Mouse (Mus musculus) E14TG2a.4 (cell line): ENCODE results near the gene Tceanc2.

ENCODE experiments used
- H3K27me3 ChIP-seq: 2 replicates; pipeline ENCODE4 v1.6.1; 2014; ENCODE audit warnings: low read length, control low read depth; ENCODE audit not compliant: insufficient read depth
- H3K36me3 ChIP-seq: 2 replicates; pipeline ENCODE4 v1.6.1; 2014; ENCODE audit warnings: low read length, control low read depth; ENCODE audit not compliant: insufficient read depth
- H3K4me1 ChIP-seq: replicated peaks from 2 replicates; pipeline ENCODE4 v1.6.1; 2014; ENCODE audit warnings: low read depth, low read length, control low read depth
- H3K4me3 ChIP-seq: replicated peaks from 2 replicates; pipeline ENCODE4 v1.5.1; 2014; ENCODE audit warnings: mild to moderate bottlenecking, low read length
- H3K9me3 ChIP-seq: 2 replicates; pipeline ENCODE4 v1.6.1; 2014; ENCODE audit warnings: low read length, control low read depth
- CTCF ChIP-seq: conservative IDR thresholded peaks from 2 replicates; pipeline ENCODE4 v1.5.1; 2014; ENCODE audit warnings: low read length
- NANOG ChIP-seq: IDR thresholded peaks from 2 replicates; pipeline ENCODE4 v1.6.1; 2014; ENCODE audit warnings: borderline replicate concordance, low read length, mixed read lengths
- POU5F1 ChIP-seq: IDR thresholded peaks from 2 replicates; pipeline ENCODE4 v1.6.1; 2014; ENCODE audit warnings: low read length, borderline replicate concordance

Gene Tceanc2

GRCm38 (mm10) chr4:107138948-107139835 lies 39.7 kb downstream of the Tceanc2 start:
- TF ChIP-seq NANOG (no peak), CTCF (no peak), POU5F1 (no peak)
- no peak overlapping the region; the same call in 1 of the 2 replicates for H3K4me3 ChIP-seq
- H3K27me3 ChIP-seq: peaks cover 25% of the 10 kb centered on the region
- H3K36me3 ChIP-seq: no peaks in the 10 kb centered on the region
- H3K9me3 ChIP-seq: no peaks in the 10 kb centered on the region
- peaks cover 18% of the 10 kb centered on the region for H3K4me1 ChIP-seq

- Histone ChIP-seq H3K9me3 (no peaks in the 10 kb centered on the region), H3K27me3 (peaks cover 25% of the 10 kb centered on the region), H3K4me3 (no peak overlapping the region), H3K36me3 (no peaks in the 10 kb centered on the region), H3K4me1 (peaks cover 18% of the 10 kb centered on the region)
- TF ChIP-seq CTCF: no peak
These were observed 42.4 kb downstream of the Tceanc2 start for GRCm38 (mm10) chr4:107136531-107136930.

GRCm38 (mm10) chr4:107135663-107136062 lies 43.3 kb downstream of the Tceanc2 start:
- peaks cover 23% of the 10 kb centered on the region for H3K4me1 ChIP-seq
- H3K36me3 ChIP-seq: no peaks in the 10 kb centered on the region
- peaks cover 23% of the 10 kb centered on the region for H3K27me3 ChIP-seq
- no peak overlapping the region for H3K4me3 ChIP-seq
- H3K9me3 ChIP-seq: no peaks in the 10 kb centered on the region
- no peak for TF ChIP-seq CTCF
- no peak for TF ChIP-seq NANOG
- no peak for TF ChIP-seq POU5F1

DNA sequence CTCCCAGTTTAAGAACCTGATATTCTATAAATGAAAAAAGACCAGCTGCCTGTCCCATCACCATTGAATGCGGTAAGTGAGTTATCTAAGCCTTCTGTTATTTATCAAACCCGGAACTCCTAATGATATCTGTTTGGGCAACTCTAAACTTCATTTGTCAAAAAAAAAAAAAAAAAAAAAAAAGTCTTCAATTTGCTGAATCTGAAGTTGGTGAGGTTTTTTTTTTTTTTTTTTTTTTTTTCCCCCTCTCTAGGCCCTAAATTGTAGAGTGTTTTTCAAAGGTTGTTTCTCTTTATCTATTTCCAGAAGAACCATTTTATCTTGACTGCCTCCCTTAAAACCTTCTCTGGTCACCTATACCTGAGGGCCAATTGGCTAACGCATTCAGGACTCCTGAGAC lies 44.0 kb downstream of the Tceanc2 start:
- no peaks in the 10 kb centered on the region for H3K9me3 ChIP-seq
- H3K27me3 ChIP-seq: peaks cover 17% of the 10 kb centered on the region; the same call in 1 of the 2 replicates
- TF ChIP-seq NANOG (no peak), POU5F1 (no peak), CTCF (no peak)
- H3K4me1 ChIP-seq: peaks cover 26% of the 10 kb centered on the region
- H3K36me3 ChIP-seq: no peaks in the 10 kb centered on the region
- H3K4me3 ChIP-seq: no peak overlapping the region

- H3K27me3 ChIP-seq: peaks cover 13% of the 10 kb centered on the region
- H3K36me3 ChIP-seq: no peaks in the 10 kb centered on the region
- peaks cover 34% of the 10 kb centered on the region for H3K4me1 ChIP-seq
- no peaks in the 10 kb centered on the region for H3K9me3 ChIP-seq
- no peak overlapping the region for H3K4me3 ChIP-seq
- TF ChIP-seq NANOG: no peak
- no peak for TF ChIP-seq POU5F1
- TF ChIP-seq CTCF: no peak
These were observed 48.4 kb downstream of the Tceanc2 start for GRCm38 (mm10) chr4:107130534-107130933.

DNA sequence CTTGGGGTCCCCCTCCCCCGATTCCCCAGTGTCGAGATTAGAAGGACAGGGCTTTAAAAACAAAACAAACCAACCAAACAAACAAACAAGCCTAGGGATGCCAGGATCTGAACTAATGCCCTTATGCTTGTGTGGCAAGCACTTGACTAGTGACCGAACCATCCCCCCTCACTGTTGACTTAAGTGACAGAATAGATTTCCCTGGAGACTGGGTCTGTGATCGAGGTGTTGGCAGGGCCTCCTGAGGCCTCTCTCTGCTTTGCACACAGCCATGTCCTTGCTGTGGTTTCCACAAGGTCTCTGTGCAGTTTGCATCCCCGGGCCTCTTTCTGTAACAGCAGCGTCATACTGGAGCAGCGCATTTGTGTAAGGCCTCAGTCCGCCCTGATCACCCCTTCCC lies 49.5 kb downstream of the Tceanc2 start:
- no peaks in the 10 kb centered on the region for H3K9me3 ChIP-seq
- peaks cover 34% of the 10 kb centered on the region for H3K4me1 ChIP-seq

DNA sequence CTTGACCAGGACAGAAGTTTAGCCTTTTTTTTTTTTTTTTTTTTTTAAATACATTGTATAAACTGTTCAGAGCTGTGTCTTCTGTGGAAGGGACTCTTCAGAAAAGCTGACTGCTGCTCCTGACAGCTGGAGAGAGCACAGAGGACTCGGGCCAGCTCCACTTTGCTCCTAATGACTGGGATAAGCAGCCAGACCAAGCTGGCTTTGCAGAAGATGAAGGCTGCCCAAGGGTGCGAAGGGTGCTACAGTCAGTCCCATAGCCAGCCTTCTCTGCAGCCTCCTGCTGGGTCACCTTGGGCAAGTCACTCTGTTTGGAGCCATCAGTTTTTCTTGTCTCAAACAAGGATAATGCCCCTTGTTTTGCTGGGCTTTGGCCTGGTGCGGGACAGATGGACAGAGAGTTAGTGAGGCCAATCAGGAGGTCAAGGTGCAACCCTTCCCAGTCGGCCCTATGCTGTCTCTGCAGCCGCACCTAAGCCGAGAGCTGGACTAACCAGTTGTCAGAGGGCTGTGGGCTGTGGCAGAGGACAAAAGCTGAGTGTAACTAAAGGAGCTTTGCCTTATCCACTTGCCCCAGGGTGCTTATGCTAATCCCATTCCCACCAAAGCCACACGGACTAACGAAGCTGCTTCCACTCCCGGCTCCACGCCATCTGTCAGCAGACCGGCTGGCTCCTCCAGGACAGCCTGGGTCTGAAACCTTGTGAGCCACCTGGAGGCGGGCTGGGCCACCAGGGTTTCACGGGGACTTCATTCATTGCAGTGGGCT lies 50.8 kb downstream of the Tceanc2 start:
- TF ChIP-seq CTCF: no peak
- no peak for TF ChIP-seq POU5F1
- no peak for TF ChIP-seq NANOG
- Histone ChIP-seq H3K9me3 (no peaks in the 10 kb centered on the region), H3K27me3 (peaks cover 13% of the 10 kb centered on the region), H3K4me3 (no peak overlapping the region), H3K36me3 (no peaks in the 10 kb centered on the region), H3K4me1 (peaks cover 37% of the 10 kb centered on the region)

More for the DNA sequence above, 49.5 kb downstream of the Tceanc2 start:
- Histone ChIP-seq H3K4me3 (no peak overlapping the region), H3K27me3 (peaks cover 13% of the 10 kb centered on the region), H3K36me3 (no peaks in the 10 kb centered on the region)
- TF ChIP-seq NANOG: no peak
- TF ChIP-seq POU5F1: no peak
- TF ChIP-seq CTCF: no peak

GRCm38 (mm10) chr4:107126891-107127524 lies 51.9 kb downstream of the Tceanc2 start:
- H3K4me3 ChIP-seq: no peak overlapping the region
- H3K4me1 ChIP-seq: peaks cover 37% of the 10 kb centered on the region
- no peak for TF ChIP-seq CTCF
- TF ChIP-seq POU5F1: no peak
- TF ChIP-seq NANOG: no peak
- H3K36me3 ChIP-seq: no peaks in the 10 kb centered on the region
- H3K27me3 ChIP-seq: peaks cover 13% of the 10 kb centered on the region
- H3K9me3 ChIP-seq: no peaks in the 10 kb centered on the region

GRCm38 (mm10) chr4:107126389-107126788 lies 52.5 kb downstream of the Tceanc2 start:
- H3K9me3 ChIP-seq: no peaks in the 10 kb centered on the region
- no peaks in the 10 kb centered on the region for H3K36me3 ChIP-seq
- peaks cover 13% of the 10 kb centered on the region for H3K27me3 ChIP-seq
- H3K4me3 ChIP-seq: no peak overlapping the region
- H3K4me1 ChIP-seq: peaks cover 37% of the 10 kb centered on the region
- TF ChIP-seq CTCF (no peak), POU5F1 (no peak), NANOG (no peak)
